Mouse (Mus musculus) megakaryocyte, adult 5-6 weeks (primary cell): ENCODE results near the gene Tex28. TPM values are rescaled to one million over a fixed set of nuclear protein-coding genes. Genes with fewer than 3 reads are reported as not detected.
A peak's percentile ranks its signal among the peaks of the same experiment; 100 is the strongest.
"Not testable (repeated sequence)": the region's sequence is repeated elsewhere in the genome, so short reads cannot be mapped to it uniquely, and the experiment has no call there.

ENCODE experiments used
- ATAC-seq: 2 replicates; pipeline ENCODE4 v1.8.0; 2016; ENCODE audit warnings: mild to moderate bottlenecking, inconsistent platforms; ENCODE audit not compliant: poor library complexity, severe bottlenecking
- total RNA-seq, 2 experiments: library from RNA; stranded (forward) in 1 of 2; stranded (reverse) in 1 of 2; fragments of 153-499, 151-499 nt in 1 of 2; fragments of 221-1000, 200-1000 nt in 1 of 2; gene quantifications; 2 replicates each; pipeline versions ENCODE4 v1.2.3 to v1.2.4; 2015 to 2017

The Tex28 gene
- not detected in 2 replicates for total RNA-seq (2015)
- not detected in 2 replicates for total RNA-seq (2017)

DNA sequence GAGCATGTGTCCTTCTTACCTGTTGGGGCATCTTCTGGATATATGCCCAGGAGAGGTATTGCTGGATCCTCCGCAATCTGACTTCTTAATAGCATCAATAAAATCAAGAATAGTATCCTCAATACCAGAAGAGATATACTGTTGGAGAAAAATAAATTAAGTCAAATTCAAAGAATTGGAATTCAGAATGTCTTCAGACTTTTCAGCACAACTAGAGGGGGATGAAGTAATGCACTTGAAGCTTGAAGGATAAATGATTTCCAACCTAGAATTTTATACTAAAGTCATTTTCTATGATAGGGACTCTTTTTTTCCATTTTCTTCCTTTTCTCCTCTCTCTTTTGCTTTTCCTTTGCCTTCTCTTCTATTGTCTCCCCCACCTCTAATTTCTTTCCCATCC lies at the start of gene Tex28:
Gene Tex28 (minus strand): TSS at position 101 of the 400 bp plus-strand sequence.
- no peak for ATAC-seq

DNA sequence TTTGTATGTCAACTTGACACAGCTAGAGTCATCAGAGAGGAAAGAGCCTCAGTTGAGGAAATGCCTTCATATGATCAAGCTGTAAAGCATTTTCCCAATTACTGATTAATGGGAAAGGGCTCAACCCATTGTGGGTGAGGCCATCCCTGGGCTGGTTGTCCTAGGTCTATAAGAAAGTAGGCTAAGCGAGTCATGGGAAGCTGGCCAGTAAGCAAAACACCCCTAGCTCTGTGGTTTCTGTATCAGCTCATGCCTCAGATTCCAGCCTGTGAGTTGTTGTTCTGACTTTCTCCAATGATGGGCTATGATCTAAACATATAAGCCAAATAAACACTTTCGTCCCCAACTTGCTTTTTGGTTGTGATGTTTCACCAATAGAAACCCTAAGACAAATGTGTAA lies 35.9 kb upstream of the Tex28 start:
- ATAC-seq: no peak

DNA sequence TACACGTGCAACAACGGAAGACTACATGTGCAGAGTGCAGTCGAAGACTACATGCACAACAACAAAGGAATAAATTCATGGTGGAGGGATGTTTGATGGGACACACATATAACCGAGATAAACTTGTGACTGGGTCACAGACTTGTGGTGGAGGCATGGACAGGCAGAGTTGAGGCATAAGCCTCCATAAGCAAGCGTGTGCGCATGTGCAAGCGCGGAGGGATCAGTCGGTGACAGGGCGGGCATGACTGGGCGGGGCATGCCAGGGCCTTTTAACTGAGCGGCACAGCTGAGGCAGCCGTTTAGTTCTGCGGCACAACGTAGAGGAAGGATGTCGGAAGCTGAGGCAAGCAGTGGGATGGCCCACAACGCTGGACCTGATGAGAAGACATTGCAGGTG lies 9.3 kb upstream of the Tex28 start, which contains the start of gene Tktl1:
Gene Tktl1 (plus strand): TSS at position 301 of the 400 bp plus-strand sequence.
- ATAC-seq: no peak

DNA sequence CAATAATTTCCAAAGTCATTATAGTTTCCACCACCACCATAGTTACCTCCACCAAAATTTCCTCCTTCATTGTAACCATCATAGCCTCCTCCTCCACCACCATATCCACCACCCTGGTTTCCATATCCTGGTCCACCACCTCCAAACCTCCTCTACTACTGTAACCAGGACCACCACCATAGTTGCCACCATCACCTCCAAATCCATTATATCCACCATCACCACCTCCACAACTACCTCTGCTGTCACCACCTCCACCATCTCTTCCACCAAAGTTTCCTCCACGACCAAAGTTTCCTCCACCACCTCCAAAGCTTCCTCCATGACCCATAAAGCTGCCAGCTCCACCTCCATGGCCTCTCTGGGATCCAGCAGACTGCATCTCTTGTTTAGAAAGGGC lies 32.4 kb downstream of the Tex28 start, which contains the start of gene Mecp2:
Gene Mecp2 (minus strand): TSS at position 101 of the 400 bp plus-strand sequence.
- ATAC-seq: not testable (repeated sequence)

DNA sequence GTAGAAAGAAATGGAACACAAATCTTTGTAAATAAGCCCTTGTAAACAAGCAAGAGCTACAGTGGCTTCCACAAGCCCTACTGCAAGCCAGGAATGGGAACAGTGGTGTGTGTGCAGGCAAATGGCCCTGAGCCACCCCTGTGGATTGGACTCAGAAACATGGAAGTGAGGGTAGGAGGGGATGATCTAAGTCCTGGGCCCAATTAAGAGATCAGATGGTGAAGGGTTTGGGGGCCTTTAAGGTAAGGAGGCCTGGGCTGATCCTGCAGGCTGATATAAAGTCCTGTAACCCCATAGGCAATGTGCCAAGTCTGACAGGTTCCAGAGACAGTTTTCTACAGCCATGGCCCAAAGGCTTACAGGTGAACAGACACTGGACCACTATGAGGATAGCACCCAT lies 40.5 kb downstream of the Tex28 start, which contains the start of gene Opn1mw:
Gene Opn1mw (plus strand): TSS at position 301 of the 400 bp plus-strand sequence.
- ATAC-seq: no peak

DNA sequence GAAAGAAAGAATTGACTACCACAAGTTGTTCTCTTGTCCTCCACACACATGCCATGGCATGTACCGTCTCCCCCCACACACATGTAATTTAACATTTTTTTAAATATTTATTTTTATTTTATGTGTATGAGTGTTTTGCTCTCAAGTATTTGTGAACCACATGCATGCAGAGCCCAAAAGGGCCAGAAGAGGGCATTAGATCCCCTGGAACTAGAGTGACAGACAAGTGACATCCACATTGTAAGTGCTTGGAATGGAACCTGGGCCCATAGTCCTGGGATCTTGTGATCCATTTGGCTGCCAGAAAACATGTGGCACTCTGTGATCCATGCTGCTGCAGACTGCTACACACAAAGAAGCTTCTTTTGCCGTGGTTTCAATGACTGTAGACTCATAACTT lies 42.7 kb downstream of the Tex28 start:
- no peak for ATAC-seq

DNA sequence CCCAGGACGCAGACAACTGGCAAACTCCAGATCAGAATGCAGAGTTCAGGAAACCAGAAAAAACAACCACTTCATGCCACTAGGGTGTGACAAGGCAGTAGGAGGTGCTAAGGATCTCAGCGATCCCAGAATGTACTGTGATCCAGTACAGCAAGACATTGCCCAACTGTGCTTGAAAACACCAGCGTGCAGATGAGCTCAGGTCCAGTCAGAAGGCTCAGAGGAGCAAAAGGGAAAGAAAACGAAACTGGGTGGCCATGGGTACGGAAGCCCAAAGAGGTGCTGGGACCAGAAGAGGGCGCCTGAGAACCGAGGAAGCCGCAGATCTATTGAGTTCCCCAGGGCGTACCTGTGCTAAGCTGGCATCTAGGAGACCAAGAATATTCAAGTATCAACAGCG lies 52.1 kb downstream of the Tex28 start:
- peak; percentile 88 for ATAC-seq

DNA sequence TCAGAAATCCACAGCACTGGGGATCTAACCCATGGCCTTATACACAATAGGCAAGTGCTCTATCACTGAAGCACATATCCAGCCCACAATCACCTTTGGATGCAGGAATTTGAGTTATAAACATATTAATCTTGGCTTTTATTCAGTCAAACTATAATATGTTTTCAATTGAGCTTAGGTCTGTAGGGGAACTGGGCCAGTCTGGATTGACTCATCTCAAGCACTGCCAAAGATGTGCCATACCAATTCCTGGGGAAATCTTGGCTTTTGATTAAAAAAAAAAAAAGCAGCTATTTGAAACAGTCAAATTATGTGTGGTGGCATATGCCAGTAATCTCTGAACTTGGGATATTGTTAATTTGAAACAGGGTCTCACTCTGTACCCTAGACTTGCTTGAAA lies 53.6 kb downstream of the Tex28 start:
- no peak for ATAC-seq

DNA sequence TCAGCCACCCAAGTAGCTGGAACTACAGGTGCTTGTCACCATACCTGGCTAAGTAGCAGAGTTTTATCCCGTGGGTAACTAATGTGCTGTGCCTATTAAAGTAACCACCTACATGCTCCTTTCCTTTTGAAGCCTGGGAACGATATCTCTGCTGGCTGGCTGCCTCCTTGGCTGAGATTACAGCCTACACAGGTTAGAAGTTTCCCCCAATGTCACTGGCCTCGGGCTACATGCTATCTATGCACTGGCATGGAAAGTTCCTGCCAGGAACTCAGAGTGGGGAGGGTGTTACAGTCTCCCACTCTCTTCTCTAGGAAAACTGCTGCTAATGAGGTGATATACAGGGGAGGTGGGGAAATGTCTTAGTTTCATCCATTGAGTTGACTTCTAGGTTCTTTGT lies 58.9 kb downstream of the Tex28 start:
- ATAC-seq: no peak

DNA sequence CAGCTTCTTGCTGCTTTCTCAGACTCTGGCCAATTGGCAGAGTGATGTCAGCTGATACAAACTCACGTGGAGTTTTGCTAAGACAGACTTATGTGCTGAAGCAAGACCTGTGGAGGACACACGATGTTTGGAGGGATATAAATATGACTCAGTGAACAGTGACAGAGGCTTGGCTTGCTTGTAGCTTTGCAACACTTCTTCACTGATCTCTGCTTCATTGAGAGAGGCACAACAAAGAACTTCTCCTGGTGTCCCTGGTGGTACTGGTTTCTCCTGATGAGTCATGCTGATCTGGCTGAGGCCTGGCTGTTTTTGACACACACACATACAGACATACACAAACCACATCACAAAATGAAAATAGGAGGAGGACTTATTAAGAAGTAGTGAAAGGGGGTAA lies 61.7 kb downstream of the Tex28 start:
- ATAC-seq: no peak

DNA sequence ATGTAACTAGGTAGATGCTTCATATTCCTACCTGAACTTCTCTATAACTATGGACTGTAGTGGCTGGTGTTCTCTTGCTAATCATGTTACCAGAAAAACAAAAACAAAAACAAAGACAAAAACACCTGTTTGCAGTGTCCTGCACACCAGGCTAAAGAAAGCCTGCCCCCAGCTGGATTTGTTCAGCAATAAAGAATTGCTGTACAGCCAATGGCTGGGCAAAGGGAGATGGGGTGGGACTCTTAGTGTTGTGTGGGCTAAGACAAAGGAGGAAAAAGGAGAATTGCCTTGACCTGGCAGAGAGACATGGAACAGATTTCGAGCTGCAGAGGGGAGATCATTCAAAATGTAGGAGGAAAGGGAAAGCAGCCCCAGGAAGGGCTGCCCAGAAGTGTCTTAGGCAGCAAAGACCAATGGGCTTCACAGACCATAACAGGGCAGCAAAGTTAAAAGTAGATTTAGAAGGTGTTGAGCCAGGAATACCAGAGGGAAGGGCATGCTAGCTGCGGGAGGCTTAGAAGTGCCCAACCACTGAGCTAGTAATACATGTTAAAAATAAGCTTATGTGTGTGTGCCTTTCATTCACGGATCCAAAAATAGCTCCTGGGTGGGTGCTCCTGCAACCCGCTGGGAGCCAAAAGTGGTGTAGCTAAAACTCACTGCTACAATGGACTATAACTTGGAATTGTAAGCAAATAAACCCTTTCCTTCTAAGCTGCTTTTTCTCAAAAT lies 64.0 kb downstream of the Tex28 start:
- no peak for ATAC-seq

Other genes starting within 250 kb of the Tex28 start
- 67.6 and 69.7 TPM in 2 replicates for gene Arhgap4, start 246.0 kb downstream of the Tex28 start, total RNA-seq (2015)
- 98.9 and 119 TPM in 2 replicates for gene Arhgap4, start 246.0 kb downstream of the Tex28 start, total RNA-seq (2017)
- 51.7 and 59.9 TPM in 2 replicates for gene Naa10, start 245.9 kb downstream of the Tex28 start, total RNA-seq (2015)
- gene Naa10, start 245.9 kb downstream of the Tex28 start, total RNA-seq (2017): 79.4 and 93.7 TPM in 2 replicates
- gene Renbp, start 237.0 kb downstream of the Tex28 start, total RNA-seq (2015): 11.3 and 13.5 TPM in 2 replicates
- gene Renbp, start 237.0 kb downstream of the Tex28 start, total RNA-seq (2017): 23.1 and 34.4 TPM in 2 replicates
- 108 and 109 TPM in 2 replicates for gene Hcfc1, start 201.5 kb downstream of the Tex28 start, total RNA-seq (2015)
- 52.5 and 67.7 TPM in 2 replicates for gene Hcfc1, start 201.5 kb downstream of the Tex28 start, total RNA-seq (2017)
- gene Irak1, start 143.9 kb downstream of the Tex28 start, total RNA-seq (2015): 46.4 and 55.3 TPM in 2 replicates
- 32.3 and 46.0 TPM in 2 replicates for gene Irak1, start 143.9 kb downstream of the Tex28 start, total RNA-seq (2017)
- gene Opn1mw, start 40.4 kb downstream of the Tex28 start, total RNA-seq (2015): not detected in 2 replicates
- not detected in 2 replicates for gene Opn1mw, start 40.4 kb downstream of the Tex28 start, total RNA-seq (2017)
- gene Mecp2, start 32.5 kb downstream of the Tex28 start, total RNA-seq (2015): 15.2 and 16.4 TPM in 2 replicates
- 16.9 and 17.7 TPM in 2 replicates for gene Mecp2, start 32.5 kb downstream of the Tex28 start, total RNA-seq (2017)
- not detected in 2 replicates for gene Tktl1, start 9.4 kb upstream of the Tex28 start, total RNA-seq (2015)
- gene Tktl1, start 9.4 kb upstream of the Tex28 start, total RNA-seq (2017): not detected in 2 replicates
- gene Flna, start 82.0 kb upstream of the Tex28 start, total RNA-seq (2015): 614 and 619 TPM in 2 replicates
- gene Flna, start 82.0 kb upstream of the Tex28 start, total RNA-seq (2017): 2,027 and 2,122 TPM in 2 replicates
- 89.4 and 95.2 TPM in 2 replicates for gene Emd, start 86.8 kb upstream of the Tex28 start, total RNA-seq (2015)
- 73.3 and 99.8 TPM in 2 replicates for gene Emd, start 86.8 kb upstream of the Tex28 start, total RNA-seq (2017)
- 2,650 and 3,055 TPM in 2 replicates for gene Rpl10, start 103.0 kb upstream of the Tex28 start, total RNA-seq (2015)
- 1,311 and 1,465 TPM in 2 replicates for gene Rpl10, start 103.0 kb upstream of the Tex28 start, total RNA-seq (2017)
- gene Taz, start 114.1 kb upstream of the Tex28 start, total RNA-seq (2015): 45.2 and 49.3 TPM in 2 replicates
- gene Taz, start 114.1 kb upstream of the Tex28 start, total RNA-seq (2017): 28.1 and 33.1 TPM in 2 replicates
- 105 and 116 TPM in 2 replicates for gene Dnase1l1, start 114.5 kb upstream of the Tex28 start, total RNA-seq (2015)
- 63.8 and 69.1 TPM in 2 replicates for gene Dnase1l1, start 114.5 kb upstream of the Tex28 start, total RNA-seq (2017)
- gene Atp6ap1, start 129.3 kb upstream of the Tex28 start, total RNA-seq (2015): 229 and 231 TPM in 2 replicates
- gene Atp6ap1, start 129.3 kb upstream of the Tex28 start, total RNA-seq (2017): 218 and 254 TPM in 2 replicates
- gene Gdi1, start 137.2 kb upstream of the Tex28 start, total RNA-seq (2015): 133 and 170 TPM in 2 replicates
- gene Gdi1, start 137.2 kb upstream of the Tex28 start, total RNA-seq (2017): 44.6 and 70.5 TPM in 2 replicates
- gene Fam50a, start 145.2 kb upstream of the Tex28 start, total RNA-seq (2015): 43.2 and 51.5 TPM in 2 replicates
- gene Fam50a, start 145.2 kb upstream of the Tex28 start, total RNA-seq (2017): 42.8 and 63.1 TPM in 2 replicates
- 0.09 and 0.50 TPM in 2 replicates for gene Plxna3, start 161.2 kb upstream of the Tex28 start, total RNA-seq (2015)
- gene Plxna3, start 161.2 kb upstream of the Tex28 start, total RNA-seq (2017): 0.57 and 0.70 TPM in 2 replicates
- 53.3 and 55.1 TPM in 2 replicates for gene Lage3, start 185.8 kb upstream of the Tex28 start, total RNA-seq (2015)
- 16.0 and 20.2 TPM in 2 replicates for gene Lage3, start 185.8 kb upstream of the Tex28 start, total RNA-seq (2017)
- 27.0 and 32.0 TPM in 2 replicates for gene Ubl4a, start 205.4 kb upstream of the Tex28 start, total RNA-seq (2015)
- gene Ubl4a, start 205.4 kb upstream of the Tex28 start, total RNA-seq (2017): 11.5 and 13.1 TPM in 2 replicates
- 18.4 and 24.3 TPM in 2 replicates for gene Slc10a3, start 205.5 kb upstream of the Tex28 start, total RNA-seq (2015)
- 12.3 and 12.9 TPM in 2 replicates for gene Slc10a3, start 205.5 kb upstream of the Tex28 start, total RNA-seq (2017)
- gene Fam3a, start 225.4 kb upstream of the Tex28 start, total RNA-seq (2015): 13.5 and 14.6 TPM in 2 replicates
- 15.5 and 15.8 TPM in 2 replicates for gene Fam3a, start 225.4 kb upstream of the Tex28 start, total RNA-seq (2017)
- 8.8 and 11.7 TPM in 2 replicates for gene Ikbkg, start 225.5 kb upstream of the Tex28 start, total RNA-seq (2015)
- 31.9 and 50.0 TPM in 2 replicates for gene Ikbkg, start 225.5 kb upstream of the Tex28 start, total RNA-seq (2017)